Mouse (Mus musculus): ENCODE data around the gene Dab1.

The Dab1 gene

GRCm38 (mm10) chr4:103700392-103700791, 81.2 kb downstream of the Dab1 start:
- DNase-seq (ENCODE audit: low read depth, low spot score): no peak

- peak; percentile 44 for DNase-seq (ENCODE audit: low read depth, low spot score)
Observed at GRCm38 (mm10) chr4:103702137-103702536, 83.0 kb downstream of the Dab1 start.

GRCm38 (mm10) chr4:103704477-103704876, 85.3 kb downstream of the Dab1 start:
- no peak for DNase-seq (ENCODE audit: low read depth, low spot score)

- no peak for DNase-seq (ENCODE audit: low read depth, low spot score)
Observed at GRCm38 (mm10) chr4:103706501-103706900, 87.3 kb downstream of the Dab1 start.

- no peak for DNase-seq (ENCODE audit: low read depth, low spot score)
Observed at GRCm38 (mm10) chr4:103707140-103707539, 88.0 kb downstream of the Dab1 start.

- no peak for DNase-seq (ENCODE audit: low read depth, low spot score)
Observed at GRCm38 (mm10) chr4:103711353-103711752, 92.2 kb downstream of the Dab1 start.

GRCm38 (mm10) chr4:103713921-103714320, 94.8 kb downstream of the Dab1 start:
- DNase-seq (ENCODE audit: low read depth, low spot score): no peak

- DNase-seq (ENCODE audit: low read depth, low spot score): no peak
Observed at GRCm38 (mm10) chr4:103714991-103715390, 95.8 kb downstream of the Dab1 start.

- DNase-seq (ENCODE audit: low read depth, low spot score): no peak
Observed at GRCm38 (mm10) chr4:103715568-103715967, 96.4 kb downstream of the Dab1 start.

- no peak for DNase-seq (ENCODE audit: low read depth, low spot score)
Observed at GRCm38 (mm10) chr4:103722738-103723137, 103.6 kb downstream of the Dab1 start.

GRCm38 (mm10) chr4:103726486-103726885, 107.3 kb downstream of the Dab1 start:
- no peak for DNase-seq (ENCODE audit: low read depth, low spot score)

GRCm38 (mm10) chr4:103737185-103737584, 118.0 kb downstream of the Dab1 start:
- no peak for DNase-seq (ENCODE audit: low read depth, low spot score)

GRCm38 (mm10) chr4:103751249-103751855, 132.2 kb downstream of the Dab1 start:
- no peak for DNase-seq (ENCODE audit: low read depth, low spot score)

GRCm38 (mm10) chr4:103754561-103754960, 135.4 kb downstream of the Dab1 start:
- no peak for DNase-seq (ENCODE audit: low read depth, low spot score)

- DNase-seq (ENCODE audit: low read depth, low spot score): no peak
Observed at GRCm38 (mm10) chr4:103757241-103757640, 138.1 kb downstream of the Dab1 start.

- DNase-seq (ENCODE audit: low read depth, low spot score): no peak
Observed at GRCm38 (mm10) chr4:103762416-103762815, 143.3 kb downstream of the Dab1 start.

- DNase-seq (ENCODE audit: low read depth, low spot score): no peak
Observed at GRCm38 (mm10) chr4:103775712-103776111, 156.6 kb downstream of the Dab1 start.

GRCm38 (mm10) chr4:103781398-103781797, 162.2 kb downstream of the Dab1 start:
- no peak for DNase-seq (ENCODE audit: low read depth, low spot score)

GRCm38 (mm10) chr4:103783561-103784247, 164.5 kb downstream of the Dab1 start:
- DNase-seq (ENCODE audit: low read depth, low spot score): no peak

GRCm38 (mm10) chr4:103793589-103794312, 174.6 kb downstream of the Dab1 start:
- no peak for DNase-seq (ENCODE audit: low read depth, low spot score)

GRCm38 (mm10) chr4:103796416-103796815, 177.3 kb downstream of the Dab1 start:
- DNase-seq (ENCODE audit: low read depth, low spot score): no peak

GRCm38 (mm10) chr4:103802439-103802838, 183.3 kb downstream of the Dab1 start:
- no peak for DNase-seq (ENCODE audit: low read depth, low spot score)

- peak; percentile 24 for DNase-seq (ENCODE audit: low read depth, low spot score)
Observed at GRCm38 (mm10) chr4:103804461-103804860, 185.3 kb downstream of the Dab1 start.
